ENCODE assay signal across 19 mouse cellular contexts in the genomic region with DNA sequence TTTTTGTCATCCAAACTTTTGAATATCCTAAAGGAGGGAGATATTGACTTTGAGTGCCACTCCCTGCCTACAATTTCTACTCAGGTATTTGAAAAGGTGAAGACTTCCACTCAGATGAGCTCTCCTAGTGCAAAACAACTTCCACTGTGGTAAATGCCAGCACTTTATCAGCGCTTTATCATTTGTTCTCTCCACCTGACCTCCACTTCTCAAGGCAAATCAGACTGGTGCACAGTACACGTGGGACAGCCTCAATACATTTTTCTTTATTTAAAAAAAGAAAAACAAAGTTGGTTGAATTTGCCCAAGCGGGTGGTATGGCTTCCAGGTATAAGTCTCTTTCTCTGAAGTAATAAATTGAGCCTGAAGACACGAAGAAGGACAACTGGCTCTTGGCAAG.
A peak's percentile ranks its signal among the peaks of the same experiment; 100 is the strongest.
DNase-seq lines count a peak whose midpoint lies in the region; ATAC-seq and TF ChIP-seq lines count a peak whose summit lies in the region.
"Had no signal": no experiment of that assay in that cellular context is flagged by ENCODE, and none has a peak within 500 bp of the region (broad histone marks: within the 10 kb centered on the region; RNA-seq: fewer than 3 reads in every experiment).

No protein-coding gene starts in this region.

- peaks cover 19% of the 10 kb centered on the region for H3K4me1 ChIP-seq in kidney, embryonic 15.5 days
- peaks cover 21% of the 10 kb centered on the region for H3K4me1 ChIP-seq in midbrain, embryonic 10.5 days
- no peaks in the 10 kb centered on the region for H3K4me1 ChIP-seq in midbrain, postnatal 0 days (ENCODE audit: insufficient read depth, low read length)
- H3K4me1 ChIP-seq in intestine, embryonic 16.5 days (ENCODE audit: control insufficient read depth, insufficient read depth, low read length) = peaks cover 17% of the 10 kb centered on the region
- peaks cover 3% of the 10 kb centered on the region for H3K4me1 ChIP-seq in stomach, postnatal 0 days (replicated peaks; ENCODE audit: control insufficient read depth, insufficient read depth)
- H3K4me1 ChIP-seq: liver, embryonic 13.5 days had no signal

- no peak for TF ChIP-seq CTCF in midbrain, postnatal 0 days (IDR thresholded peaks at IDR 0.05)
- TF ChIP-seq CTCF in stomach, postnatal 0 days (IDR thresholded peaks at IDR 0.05; ENCODE audit: low read depth) = no peak
- no peak for TF ChIP-seq CTCF in gastrocnemius, adult 2 months (IDR thresholded peaks at IDR 0.05)

- TF ChIP-seq EP300 in stomach, postnatal 0 days (optimal IDR thresholded peaks at IDR 0.05) = no peak

- ATAC-seq in kidney, embryonic 15.5 days (replicated peaks; ENCODE audit: low FRiP score) = no peak
- ATAC-seq in midbrain, postnatal 0 days (ENCODE audit: low FRiP score) = no peak
- peak; percentile 75 for ATAC-seq in intestine, embryonic 16.5 days
- ATAC-seq in stomach, postnatal 0 days (ENCODE audit: low FRiP score, low TSS enrichment) = peak; percentile 64
- ATAC-seq: hindbrain, postnatal 0 days had no signal

- H3K27ac ChIP-seq in kidney, embryonic 15.5 days = peak overlapping the region; percentile 41; the same call in 1 of the 2 replicates
- H3K27ac ChIP-seq in midbrain, embryonic 10.5 days (replicated peaks) = 0 out of 2 replicates have a peak overlapping the region, but pooled peaks have one; percentile 88
- H3K27ac ChIP-seq in midbrain, postnatal 0 days (ENCODE audit: low read depth, low read length) = no peak overlapping the region
- peak overlapping the region; percentile 88 for H3K27ac ChIP-seq in intestine, embryonic 16.5 days (ENCODE audit: low read length)
- peak overlapping the region; percentile 49 for H3K27ac ChIP-seq in stomach, postnatal 0 days (replicated peaks)
- H3K27ac ChIP-seq in gastrocnemius, adult 2 months = no peak overlapping the region
- H3K27ac ChIP-seq: forebrain, embryonic 12.5 days; heart, embryonic 15.5 days; hindbrain, postnatal 0 days; limb, embryonic 13.5 days; liver, embryonic 13.5 days; neural tube, embryonic 13.5 days had no signal

- H3K36me3 ChIP-seq in kidney, embryonic 15.5 days = no peaks in the 10 kb centered on the region
- no peaks in the 10 kb centered on the region for H3K36me3 ChIP-seq in midbrain, embryonic 10.5 days
- H3K36me3 ChIP-seq in midbrain, postnatal 0 days (ENCODE audit: insufficient read depth, low read length) = no peaks in the 10 kb centered on the region
- H3K36me3 ChIP-seq in intestine, embryonic 16.5 days (ENCODE audit: control insufficient read depth, insufficient read depth, low read length) = no peaks in the 10 kb centered on the region
- no peaks in the 10 kb centered on the region for H3K36me3 ChIP-seq in stomach, postnatal 0 days (ENCODE audit: control insufficient read depth, insufficient read depth, low read length)
- H3K36me3 ChIP-seq: forebrain, embryonic 12.5 days; heart, embryonic 15.5 days; limb, embryonic 13.5 days; liver, embryonic 13.5 days; neural tube, embryonic 13.5 days had no signal

- WGBS in kidney, embryonic 15.5 days = 57% methylated on average over 4 of the region's 4 CpGs
- 60% methylated on average over 4 of the region's 4 CpGs for WGBS in midbrain, embryonic 10.5 days
- 65% methylated on average over 4 of the region's 4 CpGs for whole genome bisulfite sequencing in midbrain, postnatal 0 days
- WGBS in intestine, embryonic 16.5 days = 52% methylated on average over 4 of the region's 4 CpGs
- WGBS in stomach, postnatal 0 days = 48% methylated on average over 4 of the region's 4 CpGs

- H3K9me3 ChIP-seq in kidney, embryonic 15.5 days (replicated peaks) = no peaks in the 10 kb centered on the region
- no peaks in the 10 kb centered on the region for H3K9me3 ChIP-seq in midbrain, embryonic 10.5 days (replicated peaks)
- no peaks in the 10 kb centered on the region for H3K9me3 ChIP-seq in midbrain, postnatal 0 days (ENCODE audit: low read length)
- H3K9me3 ChIP-seq in intestine, embryonic 16.5 days (ENCODE audit: control insufficient read depth, low read length) = no peaks in the 10 kb centered on the region
- H3K9me3 ChIP-seq in stomach, postnatal 0 days (ENCODE audit: control insufficient read depth, low read length) = no peaks in the 10 kb centered on the region
- H3K9me3 ChIP-seq: forebrain, embryonic 12.5 days; heart, embryonic 15.5 days; limb, embryonic 13.5 days; liver, embryonic 13.5 days; neural tube, embryonic 13.5 days had no signal

- intact Hi-C loops in gastrocnemius, adult 2 months (cut with DNase I) = no loop called here

- H3K4me2 ChIP-seq in kidney, embryonic 15.5 days = no peak overlapping the region
- H3K4me2 ChIP-seq in midbrain, postnatal 0 days (ENCODE audit: low read depth, low read length, poor library complexity, severe bottlenecking) = no peak overlapping the region
- H3K4me2 ChIP-seq in intestine, embryonic 16.5 days (ENCODE audit: low read depth, low read length) = peak overlapping the region; percentile 43; the same call in 1 of the 2 replicates
- H3K4me2 ChIP-seq in stomach, postnatal 0 days (replicated peaks; ENCODE audit: low read depth) = 0 out of 2 replicates have a peak overlapping the region, but pooled peaks have one; percentile 0
- H3K4me2 ChIP-seq: forebrain, embryonic 12.5 days; heart, embryonic 15.5 days; limb, embryonic 13.5 days; liver, embryonic 13.5 days; midbrain, embryonic 11.5 days; neural tube, embryonic 13.5 days had no signal

- DNase-seq in kidney, adult 11 months = no peak
- no peak for DNase-seq in midbrain, embryonic 10.5 days (ENCODE audit: low spot score)
- no peak for DNase-seq in midbrain, postnatal 0 days (ENCODE audit: low spot score)
- DNase-seq in stomach, postnatal 0 days (ENCODE audit: low spot score) = no peak
- DNase-seq in c-Kit-positive CD71-positive TER-119-positive erythroid progenitor cells, embryonic 14.5 days (ENCODE audit: low spot score) = no peak
- no peak for DNase-seq in gastrocnemius, adult 2 months
- DNase-seq: cerebellum, adult 11 months; cerebellum, postnatal 14 days; liver, embryonic 13.5 days; right cerebral cortex, adult 18-20 months; spleen, adult 18-20 months had no signal

- no peak overlapping the region for H3K9ac ChIP-seq in kidney, embryonic 15.5 days
- no peak overlapping the region for H3K9ac ChIP-seq in midbrain, postnatal 0 days (replicated peaks; ENCODE audit: low read length, poor library complexity, severe bottlenecking)
- H3K9ac ChIP-seq in intestine, embryonic 16.5 days (ENCODE audit: low read depth, low read length) = 0 out of 2 replicates have a peak overlapping the region, but pooled peaks have one; percentile 37
- H3K9ac ChIP-seq in stomach, postnatal 0 days (ENCODE audit: low read length) = no peak overlapping the region
- H3K9ac ChIP-seq: forebrain, embryonic 12.5 days; heart, embryonic 15.5 days; limb, embryonic 13.5 days; liver, embryonic 13.5 days; neural tube, embryonic 13.5 days had no signal

- no peaks in the 10 kb centered on the region for H3K27me3 ChIP-seq in kidney, embryonic 15.5 days
- H3K27me3 ChIP-seq in midbrain, embryonic 10.5 days (ENCODE audit: low read depth, poor library complexity, severe bottlenecking) = no peaks in the 10 kb centered on the region
- H3K27me3 ChIP-seq in midbrain, postnatal 0 days (ENCODE audit: insufficient read depth, low read length) = no peaks in the 10 kb centered on the region
- H3K27me3 ChIP-seq in intestine, embryonic 16.5 days (replicated peaks; ENCODE audit: control insufficient read depth, insufficient read depth, low read length) = no peaks in the 10 kb centered on the region
- no peaks in the 10 kb centered on the region for H3K27me3 ChIP-seq in stomach, postnatal 0 days (ENCODE audit: control insufficient read depth, insufficient read depth, low read length)
- H3K27me3 ChIP-seq: forebrain, embryonic 12.5 days; heart, embryonic 15.5 days; limb, embryonic 13.5 days; liver, embryonic 13.5 days; neural tube, embryonic 13.5 days had no signal

- H3K4me3 ChIP-seq in kidney, embryonic 15.5 days (replicated peaks) = no peak overlapping the region
- H3K4me3 ChIP-seq in midbrain, embryonic 10.5 days = no peak overlapping the region
- no peak overlapping the region for H3K4me3 ChIP-seq in midbrain, postnatal 0 days (ENCODE audit: low read depth, low read length)
- H3K4me3 ChIP-seq in intestine, embryonic 16.5 days (ENCODE audit: low read length) = no peak overlapping the region
- H3K4me3 ChIP-seq in stomach, postnatal 0 days (ENCODE audit: low read depth, low read length) = no peak overlapping the region
- H3K4me3 ChIP-seq in gastrocnemius, adult 2 months = no peak overlapping the region
- H3K4me3 ChIP-seq: forebrain, embryonic 12.5 days; heart, embryonic 15.5 days; limb, embryonic 13.5 days; liver, embryonic 13.5 days; neural tube, embryonic 13.5 days had no signal

Comparison
In these comparisons a context has a peak if more than half of its experiments do, and no peak if none do; other contexts are left out.
1. H3K27ac ChIP-seq: peak in kidney, embryonic 15.5 days (single experiment), midbrain, embryonic 10.5 days (single experiment), intestine, embryonic 16.5 days (single experiment) and stomach, postnatal 0 days (single experiment); none in midbrain, postnatal 0 days (single experiment) and gastrocnemius, adult 2 months (single experiment).
2. ATAC-seq: peak in intestine, embryonic 16.5 days (single experiment) and stomach, postnatal 0 days (single experiment); none in kidney, embryonic 15.5 days (single experiment) and midbrain, postnatal 0 days (single experiment).
3. H3K4me2 ChIP-seq: peak in intestine, embryonic 16.5 days (single experiment) and stomach, postnatal 0 days (single experiment); none in kidney, embryonic 15.5 days (single experiment) and midbrain, postnatal 0 days (single experiment).